Mouse (Mus musculus) midbrain, postnatal 0 days (tissue): ENCODE measurements around the gene Tmem132d. TPM values are rescaled to one million over a fixed set of nuclear protein-coding genes. Genes with fewer than 3 reads are reported as not detected.
A peak's percentile ranks its signal among the peaks of the same experiment; 100 is the strongest.

Experiments
- ATAC-seq: fragments of 200-750 bp; cut with Nextera tagmentation; 2 replicates; pipeline ENCODE4 v1.8.0; 2017; ENCODE audit warnings: moderate number of reproducible peaks, mild to moderate bottlenecking, moderate TSS enrichment, moderate library complexity; ENCODE audit not compliant: low FRiP score
- DNase-seq: peaks from one replicate; pipeline ENCODE4 v3.0.0-alpha.2; 2015; ENCODE audit warnings: low spot score
- H3K27ac ChIP-seq: fragments of 300-500 bp; sonication (generic); 2 replicates; pipeline ENCODE4 v1.5.1; 2014; ENCODE audit warnings: low read depth, mild to moderate bottlenecking, low read length, mixed read lengths
- H3K27me3 ChIP-seq: fragments of 300-500 bp; sonication (generic); 2 replicates; pipeline ENCODE4 v1.6.1; 2014; ENCODE audit warnings: low read length, control low read depth, mixed read lengths; ENCODE audit not compliant: insufficient read depth
- H3K36me3 ChIP-seq: fragments of 300-500 bp; sonication (generic); 2 replicates; pipeline ENCODE4 v1.6.1; 2014; ENCODE audit warnings: low read length, control low read depth, mixed read lengths; ENCODE audit not compliant: insufficient read depth
- H3K4me1 ChIP-seq: fragments of 300-500 bp; sonication (generic); 2 replicates; pipeline ENCODE4 v1.6.1; 2014; ENCODE audit warnings: mild to moderate bottlenecking, control low read depth, antibody characterized with exemption, low read length, mixed read lengths; ENCODE audit not compliant: insufficient read depth
- H3K4me2 ChIP-seq: fragments of 300-500 bp; sonication (generic); 2 replicates; pipeline ENCODE4 v1.6.1; 2014; ENCODE audit warnings: low read depth, mild to moderate bottlenecking, low read length, mixed read lengths; ENCODE audit not compliant: poor library complexity, severe bottlenecking
- H3K4me3 ChIP-seq: fragments of 300-500 bp; sonication (generic); 2 replicates; pipeline ENCODE4 v1.5.1; 2014; ENCODE audit warnings: low read depth, mild to moderate bottlenecking, low read length, moderate library complexity
- H3K9ac ChIP-seq: fragments of 300-500 bp; sonication (generic); replicated peaks from 2 replicates; pipeline ENCODE4 v1.6.1; 2014; ENCODE audit warnings: mild to moderate bottlenecking, low read length, moderate library complexity, mixed read lengths; ENCODE audit not compliant: poor library complexity, severe bottlenecking
- H3K9me3 ChIP-seq: fragments of 300-500 bp; sonication (generic); 2 replicates; pipeline ENCODE4 v1.6.1; 2016; ENCODE audit warnings: low read length, control low read depth
- CTCF ChIP-seq: IDR thresholded peaks from 2 replicates; pipeline ENCODE4 v1.5.1; 2016; ENCODE audit warnings: antibody characterized with exemption, mild to moderate bottlenecking
- WGBS: fragments of 180-500 bp; shearing (Covaris S2); extraction: QIAGEN DNeasy Blood & Tissue Kit; methylation state at CpG from one replicate; pipeline ENCODE4 v1.1.7; 2014; 5-methylcytosine and 5-hydroxymethylcytosine counted together
- polyA plus RNA-seq: library from polyadenylated mRNA; unstranded; fragments of >200 nt; fragmentation: Nextera tagmentation; extraction: Ambion mirVana; gene quantifications from 2 replicates; pipeline ENCODE4 v1.2.1, GENCODE M21; 2015
- total RNA-seq: library from RNA; depleted of rRNA; stranded (reverse); fragments of >200 nt; gene quantifications from 2 replicates; pipeline ENCODE4 v1.2.3, GENCODE M21; 2014

Tmem132d gene
- total and polyA plus RNA-seq, 2 experiments from 2014 or later = 4.0 to 14.7 TPM

DNA sequence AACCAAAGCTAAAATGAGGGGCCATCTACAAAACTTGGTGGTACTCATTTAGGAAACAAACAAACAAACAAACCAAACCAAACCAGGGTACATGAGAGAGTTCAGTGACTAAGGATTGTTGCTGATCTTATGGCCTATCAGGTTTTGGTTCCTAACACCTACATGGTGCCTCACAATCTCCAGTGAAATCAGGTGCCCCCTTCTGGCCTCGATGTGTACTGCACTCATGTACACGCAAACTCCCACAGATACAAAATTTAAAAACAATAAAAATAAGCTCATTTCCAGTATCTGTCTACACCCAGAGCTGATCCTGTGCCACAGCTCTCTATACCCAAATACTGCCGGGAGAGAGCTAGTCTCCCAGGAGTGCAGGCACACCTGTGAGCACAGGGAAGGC, 495.0 kb downstream of the Tmem132d start:
- Histone ChIP-seq H3K4me3 (no peak overlapping the region), H3K36me3 (no peaks in the 10 kb centered on the region), H3K9me3 (no peaks in the 10 kb centered on the region), H3K4me1 (no peaks in the 10 kb centered on the region), H3K27me3 (no peaks in the 10 kb centered on the region), H3K9ac (no peak overlapping the region), H3K4me2 (no peak overlapping the region), H3K27ac (no peak overlapping the region)
- DNase-seq (no peak), ATAC-seq (no peak)
- WGBS = 72% methylated on average over 3 of the region's 3 CpGs
- peak; percentile 36 for TF ChIP-seq CTCF

DNA sequence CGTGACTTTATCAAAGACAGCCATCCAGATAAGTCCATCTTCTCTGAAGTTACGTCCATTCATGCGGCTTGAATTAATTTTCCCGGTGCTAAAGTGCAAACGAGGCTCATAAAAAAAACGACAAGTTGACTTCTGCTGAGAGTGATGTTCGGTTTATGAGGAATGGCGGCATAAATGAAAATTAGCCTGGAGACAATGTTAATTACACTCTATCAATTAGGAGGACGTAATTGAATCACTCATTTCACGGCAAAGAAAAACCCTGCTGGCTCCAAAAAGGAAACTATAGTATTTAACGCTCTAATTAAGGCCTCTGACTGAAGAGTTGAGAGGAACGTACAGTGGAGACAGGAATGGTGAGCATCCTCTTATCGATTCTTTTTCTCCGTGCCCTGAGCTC, 503.2 kb downstream of the Tmem132d start:
- H3K9me3 ChIP-seq = no peaks in the 10 kb centered on the region
- H3K36me3 ChIP-seq = no peaks in the 10 kb centered on the region
- no peaks in the 10 kb centered on the region for H3K27me3 ChIP-seq
- H3K4me2 ChIP-seq = no peak overlapping the region
- DNase-seq (peak; percentile 41), ATAC-seq (no peak)
- no peak overlapping the region for H3K9ac ChIP-seq
- no peak for TF ChIP-seq CTCF
- no peaks in the 10 kb centered on the region for H3K4me1 ChIP-seq
- H3K27ac ChIP-seq = no peak overlapping the region
- no peak overlapping the region for H3K4me3 ChIP-seq
- WGBS = 68% methylated on average over 14 of the region's 14 CpGs

DNA sequence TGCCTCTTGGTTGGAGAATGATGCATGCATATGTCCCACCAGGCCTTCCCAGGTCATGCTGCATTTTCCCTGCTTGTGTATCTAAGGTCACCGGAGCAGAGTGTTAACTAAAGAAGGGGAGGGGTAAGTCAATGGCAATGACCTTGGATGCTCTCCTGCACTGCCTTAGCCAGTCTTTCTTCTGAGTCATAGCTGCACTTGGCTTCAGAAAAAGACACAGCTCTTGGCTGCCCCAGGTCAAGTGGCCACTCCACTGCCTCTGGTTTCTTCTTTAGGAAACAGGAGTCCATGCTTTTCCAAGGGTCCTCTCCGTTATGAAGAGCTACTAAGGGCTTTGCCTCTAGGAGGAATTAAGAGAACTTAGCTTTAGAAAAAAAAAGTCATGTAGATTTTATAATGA, 506.2 kb downstream of the Tmem132d start:
- WGBS = 77% methylated on average over 2 of the region's 2 CpGs
- Histone ChIP-seq H3K4me3 (no peak overlapping the region), H3K4me2 (no peak overlapping the region), H3K9ac (no peak overlapping the region), H3K27me3 (no peaks in the 10 kb centered on the region), H3K36me3 (no peaks in the 10 kb centered on the region), H3K4me1 (no peaks in the 10 kb centered on the region), H3K27ac (no peak overlapping the region), H3K9me3 (no peaks in the 10 kb centered on the region)
- no peak for DNase-seq
- no peak for ATAC-seq
- no peak for TF ChIP-seq CTCF

DNA sequence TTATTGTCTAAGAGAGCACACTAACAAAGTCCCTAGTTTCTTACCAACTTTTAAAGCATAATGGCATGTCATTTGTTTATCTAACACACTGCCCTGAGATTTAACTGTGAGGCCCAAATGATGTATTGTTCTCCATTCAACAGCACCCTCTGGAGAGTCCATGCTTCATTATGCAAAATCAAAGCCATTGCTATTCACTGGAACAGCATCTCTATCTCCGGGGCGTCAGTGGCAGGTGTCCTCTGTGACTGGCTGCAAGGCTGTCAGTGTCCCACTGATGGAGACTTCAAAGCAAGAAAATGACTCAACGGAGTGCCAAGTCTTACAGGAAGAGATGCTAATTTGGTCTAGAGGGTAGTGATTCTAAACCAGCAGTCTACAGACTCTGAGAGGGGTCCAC, 508.8 kb downstream of the Tmem132d start:
- DNase-seq = peak; percentile 36
- 14% methylated on average over 3 of the region's 3 CpGs for WGBS
- ATAC-seq = no peak

DNA sequence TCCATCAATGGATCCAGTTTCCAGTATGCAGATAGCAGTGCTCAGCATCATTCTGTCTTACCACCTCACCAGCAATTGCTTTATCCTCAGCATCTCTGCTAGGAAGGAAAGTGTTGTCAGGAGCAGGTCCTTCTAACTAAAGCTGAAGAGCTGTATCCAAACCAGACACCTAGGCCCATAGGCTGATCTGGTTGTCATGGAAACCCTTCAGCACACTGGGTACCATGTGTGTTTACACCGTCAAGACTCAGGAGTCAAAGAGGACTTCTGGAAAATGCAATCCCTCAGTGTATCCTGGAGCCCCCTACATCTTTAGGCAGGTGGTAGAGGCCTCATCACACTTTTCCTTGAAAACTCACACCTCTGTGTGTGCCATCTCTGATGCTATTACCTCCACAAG, 513.7 kb downstream of the Tmem132d start:
- no peak overlapping the region for H3K27ac ChIP-seq
- WGBS = 26% methylated on average over 1 of the region's 1 CpGs
- H3K4me2 ChIP-seq = no peak overlapping the region
- no peak overlapping the region for H3K9ac ChIP-seq
- no peaks in the 10 kb centered on the region for H3K9me3 ChIP-seq
- H3K4me3 ChIP-seq = no peak overlapping the region
- no peaks in the 10 kb centered on the region for H3K27me3 ChIP-seq
- DNase-seq (peak; percentile 46), ATAC-seq (no peak)
- no peaks in the 10 kb centered on the region for H3K36me3 ChIP-seq
- peaks cover 3% of the 10 kb centered on the region; the same call in 1 of the 2 replicates for H3K4me1 ChIP-seq
- TF ChIP-seq CTCF = no peak

More for the DNA sequence above, 508.8 kb downstream of the Tmem132d start:
- H3K27me3 ChIP-seq = no peaks in the 10 kb centered on the region
- no peaks in the 10 kb centered on the region for H3K4me1 ChIP-seq
- no peak for TF ChIP-seq CTCF
- no peaks in the 10 kb centered on the region for H3K9me3 ChIP-seq
- H3K27ac ChIP-seq = no peak overlapping the region
- H3K9ac ChIP-seq = no peak overlapping the region
- no peaks in the 10 kb centered on the region for H3K36me3 ChIP-seq
- H3K4me2 ChIP-seq = no peak overlapping the region
- no peak overlapping the region for H3K4me3 ChIP-seq

DNA sequence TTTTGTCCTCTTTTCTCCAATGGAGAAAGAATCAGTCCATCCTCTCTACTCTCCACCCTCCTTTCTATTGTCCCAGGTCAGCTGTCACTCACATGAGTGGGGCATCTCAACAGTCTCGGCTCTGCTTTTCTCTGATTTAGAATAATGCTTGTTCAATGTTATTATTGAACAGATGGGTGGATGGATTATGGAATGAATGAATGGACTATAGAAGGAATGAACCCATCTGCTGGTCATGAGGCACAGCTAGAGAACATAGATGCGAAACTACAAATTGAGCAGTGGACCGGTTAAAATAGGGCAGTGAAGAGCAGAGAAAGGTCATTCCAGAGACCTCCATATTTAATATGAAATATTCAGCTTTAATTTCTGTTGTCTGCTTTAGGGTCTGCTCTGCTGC, 514.5 kb downstream of the Tmem132d start:
- H3K9ac ChIP-seq = no peak overlapping the region

More for the DNA sequence above, 514.5 kb downstream of the Tmem132d start:
- no peaks in the 10 kb centered on the region for H3K9me3 ChIP-seq
- no peak for DNase-seq
- no peaks in the 10 kb centered on the region for H3K27me3 ChIP-seq
- no peak for ATAC-seq
- H3K27ac ChIP-seq = no peak overlapping the region
- H3K4me1 ChIP-seq = peaks cover 3% of the 10 kb centered on the region; the same call in 1 of the 2 replicates
- H3K4me2 ChIP-seq = no peak overlapping the region
- no peak for TF ChIP-seq CTCF
- no peaks in the 10 kb centered on the region for H3K36me3 ChIP-seq
- H3K4me3 ChIP-seq = no peak overlapping the region
- 86% methylated on average over 3 of the region's 3 CpGs for WGBS
